Mouse (Mus musculus): ENCODE data around the gene Ptgis. TPM values are rescaled to one million over a fixed set of nuclear protein-coding genes. Genes with fewer than 3 reads are reported as not detected.

Gene Ptgis
- total RNA-seq, 4 experiments from 2014 or later: 26.8 to 54.4 (median 40.8) TPM

- DNase-seq: peak; percentile 5
Observed at GRCm38 (mm10) chr2:167263040-167263810, 22.8 kb upstream of the Ptgis start.

GRCm38 (mm10) chr2:167262433-167262832 lies 22.0 kb upstream of the Ptgis start:
- DNase-seq: peak; percentile 7

- no peak for DNase-seq
Observed at GRCm38 (mm10) chr2:167261106-167261505, 20.7 kb upstream of the Ptgis start.

- DNase-seq: no peak
Observed at GRCm38 (mm10) chr2:167257790-167258189, 17.4 kb upstream of the Ptgis start.

- DNase-seq: no peak
Observed at GRCm38 (mm10) chr2:167254808-167255207, 14.4 kb upstream of the Ptgis start.

GRCm38 (mm10) chr2:167254185-167254584 lies 13.8 kb upstream of the Ptgis start:
- DNase-seq: peak; percentile 92

GRCm38 (mm10) chr2:167253476-167253875 lies 13.1 kb upstream of the Ptgis start:
- no peak for DNase-seq

GRCm38 (mm10) chr2:167252057-167252687 lies 11.8 kb upstream of the Ptgis start:
- DNase-seq: no peak

GRCm38 (mm10) chr2:167250736-167251337 lies 10.4 kb upstream of the Ptgis start:
- DNase-seq: no peak

GRCm38 (mm10) chr2:167250003-167250735 lies 9.8 kb upstream of the Ptgis start:
- peak; percentile 86 for DNase-seq

GRCm38 (mm10) chr2:167249591-167249990 lies 9.2 kb upstream of the Ptgis start:
- no peak for DNase-seq

- DNase-seq: no peak
Observed at GRCm38 (mm10) chr2:167247823-167248222, 7.4 kb upstream of the Ptgis start.

GRCm38 (mm10) chr2:167246704-167247103 lies 6.3 kb upstream of the Ptgis start:
- DNase-seq: no peak

- DNase-seq: no peak
Observed at GRCm38 (mm10) chr2:167244892-167245291, 4.5 kb upstream of the Ptgis start.

- no peak for DNase-seq
Observed at GRCm38 (mm10) chr2:167243831-167244563, 3.6 kb upstream of the Ptgis start.

- no peak for DNase-seq
Observed at GRCm38 (mm10) chr2:167239262-167239661, 1.1 kb downstream of the Ptgis start.

GRCm38 (mm10) chr2:167237224-167237623 lies 3.2 kb downstream of the Ptgis start:
- no peak for DNase-seq

GRCm38 (mm10) chr2:167236174-167236573 lies 4.2 kb downstream of the Ptgis start:
- no peak for DNase-seq

GRCm38 (mm10) chr2:167235338-167236018 lies 4.9 kb downstream of the Ptgis start:
- DNase-seq: no peak

- DNase-seq: no peak
Observed at GRCm38 (mm10) chr2:167233771-167234170, 6.6 kb downstream of the Ptgis start.

- no peak for DNase-seq
Observed at GRCm38 (mm10) chr2:167233009-167233335, 7.4 kb downstream of the Ptgis start.

All from adrenal gland, adult 8-10 months (tissue).